Mouse (Mus musculus): ENCODE measurements around the gene Atxn1.

DNA sequence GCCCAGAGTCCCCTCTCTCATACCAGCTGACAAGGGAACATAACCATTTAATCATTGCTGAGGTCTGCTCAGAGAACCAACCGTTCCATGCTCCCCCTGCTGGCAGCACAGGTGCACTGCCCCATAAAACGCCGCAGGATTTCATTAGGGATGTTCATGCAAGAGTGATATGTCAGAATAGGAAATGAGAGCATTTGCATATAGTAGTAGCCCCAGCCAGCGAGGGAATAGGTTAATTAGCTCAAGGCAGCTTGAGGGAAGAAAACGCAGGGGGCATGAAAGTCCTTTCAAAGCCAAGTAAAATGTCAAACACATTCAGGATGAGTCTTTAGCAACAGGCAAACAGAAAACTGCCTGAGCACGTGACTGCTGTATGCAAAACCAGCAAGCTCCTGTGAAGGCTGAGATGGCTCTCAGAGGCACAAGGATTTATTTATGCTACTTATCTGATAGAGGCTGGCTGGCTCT is 393.0 kb downstream of the Atxn1 start:
- TF ChIP-seq POLR2A (IDR thresholded peaks at IDR 0.05; ENCODE audit: low read depth, low read length) (no peak), CTCF (IDR thresholded peaks at IDR 0.05; ENCODE audit: extremely low read depth, insufficient read length, insufficient replicate concordance, low read depth, low read length) (peak; percentile 91; the same call in 1 of the 2 replicates)
